Mouse (Mus musculus): Measurements from ENCODE around the gene Olfr157. TPM values are rescaled to one million over a fixed set of nuclear protein-coding genes. Genes with fewer than 3 reads are reported as not detected.
"Not testable (repeated sequence)": the region's sequence is repeated elsewhere in the genome, so short reads cannot be mapped to it uniquely, and the experiment has no call there.

Gene Olfr157
- total RNA-seq, 2 experiments from 2014 or later = not detected

DNA sequence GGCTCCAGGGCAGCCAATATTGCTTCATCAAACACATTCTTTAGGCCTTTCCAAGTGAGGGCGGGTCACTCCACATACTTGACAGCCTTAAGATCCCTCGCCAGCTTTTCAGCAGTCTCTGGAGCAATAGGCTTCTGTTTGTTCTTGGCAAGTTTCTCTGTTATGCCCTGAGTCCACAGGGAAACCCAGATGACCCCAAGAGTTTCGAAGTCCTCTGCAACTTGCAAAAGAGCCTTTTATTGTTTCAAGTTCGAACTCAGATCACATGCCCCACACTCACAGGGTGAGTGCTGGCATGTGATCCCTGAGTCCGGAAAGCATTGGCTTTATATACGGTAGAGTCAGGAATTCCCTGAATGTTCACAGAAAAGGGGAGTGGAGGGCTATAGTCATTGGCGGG, 41.1 kb downstream of the Olfr157 start:
- no peak for ATAC-seq (replicated peaks; ENCODE audit: poor library complexity)

DNA sequence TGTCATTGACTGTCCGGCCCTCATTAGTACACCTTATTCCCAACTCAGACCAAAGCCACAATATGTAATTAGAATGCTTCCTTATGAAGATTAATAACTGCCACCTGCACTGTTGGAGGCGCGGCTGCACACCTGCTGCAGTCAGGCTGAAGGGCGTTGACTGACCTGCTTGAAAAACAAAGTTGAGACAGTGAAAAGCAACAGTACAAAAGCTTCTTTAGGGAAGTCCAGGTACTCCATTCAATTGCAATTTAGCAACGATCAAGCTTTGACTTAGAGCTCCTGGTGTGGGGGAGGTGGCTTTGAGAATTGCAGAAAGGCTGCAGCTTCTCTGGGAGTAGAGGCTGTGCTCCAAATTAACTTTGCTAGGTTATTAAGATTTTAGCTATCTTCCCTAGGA, 44.2 kb downstream of the Olfr157 start:
- not testable (repeated sequence) for ATAC-seq (replicated peaks; ENCODE audit: poor library complexity)

DNA sequence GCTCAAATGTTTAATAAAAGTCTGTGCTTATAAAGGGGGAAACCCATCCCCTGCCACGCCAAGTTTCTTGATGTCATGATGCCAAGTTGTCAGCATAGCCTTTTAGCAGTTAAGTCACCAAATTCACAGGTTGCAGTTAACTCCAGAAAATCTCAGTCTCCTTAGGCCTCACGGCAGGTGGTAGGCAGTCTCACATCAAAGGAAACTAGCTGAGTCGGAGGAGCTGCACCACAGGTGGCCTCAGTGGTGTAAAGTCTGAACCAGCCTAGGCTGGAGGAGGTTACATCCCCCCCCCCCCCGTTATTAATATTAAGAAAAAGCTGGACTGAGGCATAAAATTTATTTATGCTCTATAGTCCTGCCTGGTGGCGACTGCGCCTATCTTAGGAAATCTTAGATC, 44.7 kb downstream of the Olfr157 start:
- ATAC-seq (replicated peaks; ENCODE audit: poor library complexity) = no peak

Other genes with a start within 250 kb of the Olfr157 start
- gene Npr2, start 208.3 kb downstream of the Olfr157 start, total RNA-seq (2015) = 0.30 and 1.4 TPM in 2 replicates
- 0.21 and 1.3 TPM in 2 replicates for gene Npr2, start 208.3 kb downstream of the Olfr157 start, total RNA-seq (2017)
- gene Spag8, start 186.6 kb downstream of the Olfr157 start, total RNA-seq (2015) = 0.22 TPM in 1 of 2 replicates, not detected in the other
- 0.71 TPM in 1 of 2 replicates, not detected in the other for gene Spag8, start 186.6 kb downstream of the Olfr157 start, total RNA-seq (2017)
- 36.5 and 52.7 TPM in 2 replicates for gene Hint2, start 183.7 kb downstream of the Olfr157 start, total RNA-seq (2015)
- gene Hint2, start 183.7 kb downstream of the Olfr157 start, total RNA-seq (2017) = 43.1 and 58.6 TPM in 2 replicates
- 0.47 and 0.95 TPM in 2 replicates for gene Tmem8b, start 171.2 kb downstream of the Olfr157 start, total RNA-seq (2015)
- gene Tmem8b, start 171.2 kb downstream of the Olfr157 start, total RNA-seq (2017) = 0.25 and 0.61 TPM in 2 replicates
- gene Fam221b, start 171.1 kb downstream of the Olfr157 start, total RNA-seq (2015) = 0.07 TPM in 2 replicates
- gene Fam221b, start 171.1 kb downstream of the Olfr157 start, total RNA-seq (2017) = 0.44 and 0.62 TPM in 2 replicates
- not detected in 2 replicates for gene Olfr70, start 139.4 kb downstream of the Olfr157 start, total RNA-seq (2015)
- gene Olfr70, start 139.4 kb downstream of the Olfr157 start, total RNA-seq (2017) = not detected in 2 replicates
- gene Olfr71, start 129.9 kb downstream of the Olfr157 start, total RNA-seq (2015) = not detected in 2 replicates
- not detected in 2 replicates for gene Olfr71, start 129.9 kb downstream of the Olfr157 start, total RNA-seq (2017)
- not detected in 2 replicates for gene Hrct1, start 113.0 kb downstream of the Olfr157 start, total RNA-seq (2015)
- not detected in 2 replicates for gene Hrct1, start 113.0 kb downstream of the Olfr157 start, total RNA-seq (2017)
- not detected in 2 replicates for gene Spaar, start 110.2 kb downstream of the Olfr157 start, total RNA-seq (2015)
- not detected in 2 replicates for gene Spaar, start 110.2 kb downstream of the Olfr157 start, total RNA-seq (2017)
- not detected in 2 replicates for gene Olfr159, start 69.2 kb downstream of the Olfr157 start, total RNA-seq (2015)
- not detected in 2 replicates for gene Olfr159, start 69.2 kb downstream of the Olfr157 start, total RNA-seq (2017)
- gene Olfr156, start 16.3 kb downstream of the Olfr157 start, total RNA-seq (2015) = not detected in 2 replicates
- not detected in 2 replicates for gene Olfr156, start 16.3 kb downstream of the Olfr157 start, total RNA-seq (2017)
- not detected in 2 replicates for gene Olfr155, start 11.4 kb upstream of the Olfr157 start, total RNA-seq (2015)
- gene Olfr155, start 11.4 kb upstream of the Olfr157 start, total RNA-seq (2017) = not detected in 2 replicates
- gene Reck, start 35.3 kb upstream of the Olfr157 start, total RNA-seq (2015) = 1.5 and 1.8 TPM in 2 replicates
- gene Reck, start 35.3 kb upstream of the Olfr157 start, total RNA-seq (2017) = 1.1 and 4.4 TPM in 2 replicates
- 12.6 and 14.7 TPM in 2 replicates for gene Glipr2, start 117.2 kb upstream of the Olfr157 start, total RNA-seq (2015)
- gene Glipr2, start 117.2 kb upstream of the Olfr157 start, total RNA-seq (2017) = 18.0 and 19.4 TPM in 2 replicates
- not detected in 2 replicates for gene Ccin, start 143.3 kb upstream of the Olfr157 start, total RNA-seq (2015)
- not detected in 2 replicates for gene Ccin, start 143.3 kb upstream of the Olfr157 start, total RNA-seq (2017)
- 302 and 347 TPM in 2 replicates for gene Clta, start 164.3 kb upstream of the Olfr157 start, total RNA-seq (2015)
- 439 and 441 TPM in 2 replicates for gene Clta, start 164.3 kb upstream of the Olfr157 start, total RNA-seq (2017)
- gene Gne, start 244.0 kb upstream of the Olfr157 start, total RNA-seq (2015) = 24.5 and 28.2 TPM in 2 replicates
- gene Gne, start 244.0 kb upstream of the Olfr157 start, total RNA-seq (2017) = 32.7 and 33.6 TPM in 2 replicates

All from megakaryocyte progenitor cell, adult 5-6 weeks (primary cell).